Mouse (Mus musculus) megakaryocyte, embryonic 14.5 days (primary cell): ENCODE measurements around the gene Cyp4a31.

ENCODE experiments used
- FLI1 ChIP-seq: IDR thresholded peaks from 2 replicates; pipeline ENCODE4 v1.6.1; 2012; ENCODE audit warnings: low read length, inconsistent platforms, mixed read lengths
- GATA1 ChIP-seq: IDR thresholded peaks from 3 replicates; pipeline ENCODE4 v1.6.1; 2012; ENCODE audit warnings: mixed read lengths, low read length, inconsistent platforms, borderline replicate concordance

DNA sequence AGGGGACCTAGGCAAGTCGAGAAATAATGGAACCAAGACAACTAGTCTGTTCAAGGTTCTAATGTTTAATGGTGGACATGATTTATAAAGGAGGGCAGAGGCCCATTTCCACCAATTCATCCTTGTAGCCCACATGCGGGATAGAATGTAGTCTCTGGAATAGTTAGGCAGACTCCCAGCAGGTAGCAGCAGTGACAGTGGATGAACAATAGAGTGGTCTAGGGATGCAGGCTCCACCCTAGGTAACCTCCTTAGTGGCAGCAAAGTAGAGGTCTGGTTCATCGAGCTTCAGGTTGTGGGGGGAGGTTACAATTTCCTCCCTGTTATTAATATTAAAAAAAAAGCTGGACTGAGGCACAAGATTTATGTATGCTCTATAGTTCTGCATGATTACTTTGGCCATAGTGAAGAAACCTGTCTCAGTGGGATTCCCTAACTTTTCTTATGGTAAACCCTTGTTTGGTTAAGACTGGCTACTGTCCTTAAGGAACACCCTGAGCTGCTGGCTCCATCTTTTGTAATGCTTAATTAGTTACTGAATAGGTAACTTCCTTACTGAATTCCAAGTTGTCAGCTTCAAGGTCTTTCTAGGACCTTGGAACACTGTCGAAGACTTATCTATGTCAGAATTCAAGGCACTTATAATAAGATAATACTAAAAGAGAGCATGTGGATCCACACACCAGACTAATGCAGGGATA lies 5.4 kb upstream of the Cyp4a31 start:
- TF ChIP-seq FLI1 (no peak), GATA1 (no peak)
